Mouse (Mus musculus) MEL-GATA-1-ER (cell line): ENCODE results near the gene Arhgap1.

Source experiments
- DNase-seq: peaks from one replicate; pipeline ENCODE4 v3.0.0-alpha.2; 2012; ENCODE audit warnings: low read depth; ENCODE audit errors: extremely low read depth

Gene Arhgap1

GRCm38 (mm10) chr2:91646733-91647132, 2.9 kb upstream of the Arhgap1 start:
- DNase-seq = peak; percentile 56

GRCm38 (mm10) chr2:91649152-91649551, 508 bp upstream of the Arhgap1 start:
- no peak for DNase-seq

- DNase-seq = peak; percentile 55
These were observed 818 bp downstream of the Arhgap1 start for GRCm38 (mm10) chr2:91650360-91650995.

GRCm38 (mm10) chr2:91651458-91652258, 2.0 kb downstream of the Arhgap1 start:
- DNase-seq = no peak

GRCm38 (mm10) chr2:91652863-91653262, 3.2 kb downstream of the Arhgap1 start:
- no peak for DNase-seq

GRCm38 (mm10) chr2:91655388-91655787, 5.7 kb downstream of the Arhgap1 start:
- DNase-seq = no peak

GRCm38 (mm10) chr2:91655827-91656226, 6.2 kb downstream of the Arhgap1 start:
- DNase-seq = no peak

- DNase-seq = no peak
These were observed 7.1 kb downstream of the Arhgap1 start for GRCm38 (mm10) chr2:91656774-91657173.

- DNase-seq = no peak
These were observed 10.0 kb downstream of the Arhgap1 start for GRCm38 (mm10) chr2:91659657-91660056.

- DNase-seq = no peak
These were observed 11.3 kb downstream of the Arhgap1 start for GRCm38 (mm10) chr2:91660981-91661380.

GRCm38 (mm10) chr2:91664780-91665179, 15.1 kb downstream of the Arhgap1 start:
- no peak for DNase-seq

GRCm38 (mm10) chr2:91666386-91666910, 16.8 kb downstream of the Arhgap1 start:
- DNase-seq = no peak

- no peak for DNase-seq
These were observed 18.1 kb downstream of the Arhgap1 start for GRCm38 (mm10) chr2:91667747-91668146.

GRCm38 (mm10) chr2:91669326-91669725, 19.7 kb downstream of the Arhgap1 start:
- DNase-seq = no peak

GRCm38 (mm10) chr2:91670038-91670437, 20.4 kb downstream of the Arhgap1 start:
- no peak for DNase-seq

- no peak for DNase-seq
These were observed 23.9 kb downstream of the Arhgap1 start for GRCm38 (mm10) chr2:91673587-91673986.

GRCm38 (mm10) chr2:91674895-91675294, 25.2 kb downstream of the Arhgap1 start:
- DNase-seq = no peak

- DNase-seq = no peak
These were observed 26.8 kb downstream of the Arhgap1 start for GRCm38 (mm10) chr2:91676420-91676819.

GRCm38 (mm10) chr2:91676961-91677360, 27.3 kb downstream of the Arhgap1 start:
- no peak for DNase-seq

GRCm38 (mm10) chr2:91682850-91683249, 33.2 kb downstream of the Arhgap1 start:
- peak; percentile 29 for DNase-seq

- no peak for DNase-seq
These were observed 34.3 kb downstream of the Arhgap1 start for GRCm38 (mm10) chr2:91683919-91684318.

GRCm38 (mm10) chr2:91689452-91689851, 39.8 kb downstream of the Arhgap1 start:
- DNase-seq = no peak
